Mouse (Mus musculus): ENCODE measurements around the gene Patj. TPM values are rescaled to one million over a fixed set of nuclear protein-coding genes. Genes with fewer than 3 reads are reported as not detected.
"Not testable (repeated sequence)": the region's sequence is repeated elsewhere in the genome, so short reads cannot be mapped to it uniquely, and the experiment has no call there.

Patj gene
- total and polyA plus RNA-seq, 2 experiments from 2014 or later, result 11.6 to 24.6 TPM

- no peak for ATAC-seq
- TF ChIP-seq CTCF (IDR thresholded peaks at IDR 0.05; ENCODE audit: low read depth), result no peak
- no peaks in the 10 kb centered on the region for H3K27me3 ChIP-seq (ENCODE audit: insufficient read depth, low read length)
- H3K27ac ChIP-seq, result no peak overlapping the region
- no peak overlapping the region for H3K4me3 ChIP-seq (ENCODE audit: low read length)
- H3K9me3 ChIP-seq (ENCODE audit: low read length), result no peaks in the 10 kb centered on the region
- H3K9ac ChIP-seq (replicated peaks; ENCODE audit: low read length), result no peak overlapping the region
- 73% methylated on average over 5 of the region's 5 CpGs for WGBS
- H3K4me1 ChIP-seq (ENCODE audit: insufficient read depth, low read length), result peaks cover 9% of the 10 kb centered on the region; the same call in 1 of the 2 replicates
- no peaks in the 10 kb centered on the region for H3K36me3 ChIP-seq (ENCODE audit: insufficient read depth, low read length)
- no peak overlapping the region for H3K4me2 ChIP-seq (ENCODE audit: low read depth, low read length)
- no peak for DNase-seq (ENCODE audit: low spot score)
These were observed 10.5 kb upstream of the Patj start for GRCm38 (mm10) chr4:98385036-98385435.

GRCm38 (mm10) chr4:98395346-98395689 is 267 bp upstream of the Patj start:
- peak overlapping the region; percentile 99 for H3K9ac ChIP-seq (replicated peaks; ENCODE audit: low read length)
- peak overlapping the region; percentile 92 for H3K4me2 ChIP-seq (ENCODE audit: low read depth, low read length)
- H3K36me3 ChIP-seq (ENCODE audit: insufficient read depth, low read length), result no peaks in the 10 kb centered on the region
- no peak for TF ChIP-seq CTCF (IDR thresholded peaks at IDR 0.05; ENCODE audit: low read depth)
- DNase-seq (ENCODE audit: low spot score) (no peak), ATAC-seq (no peak)
- H3K9me3 ChIP-seq (ENCODE audit: low read length), result no peaks in the 10 kb centered on the region
- no peaks in the 10 kb centered on the region for H3K4me1 ChIP-seq (ENCODE audit: insufficient read depth, low read length)
- H3K4me3 ChIP-seq (ENCODE audit: low read length), result peak overlapping the region; percentile 85
- no peaks in the 10 kb centered on the region for H3K27me3 ChIP-seq (ENCODE audit: insufficient read depth, low read length)
- H3K27ac ChIP-seq, result peak overlapping the region; percentile 84
- WGBS, result 2% methylated on average over 7 of the region's 7 CpGs

DNA sequence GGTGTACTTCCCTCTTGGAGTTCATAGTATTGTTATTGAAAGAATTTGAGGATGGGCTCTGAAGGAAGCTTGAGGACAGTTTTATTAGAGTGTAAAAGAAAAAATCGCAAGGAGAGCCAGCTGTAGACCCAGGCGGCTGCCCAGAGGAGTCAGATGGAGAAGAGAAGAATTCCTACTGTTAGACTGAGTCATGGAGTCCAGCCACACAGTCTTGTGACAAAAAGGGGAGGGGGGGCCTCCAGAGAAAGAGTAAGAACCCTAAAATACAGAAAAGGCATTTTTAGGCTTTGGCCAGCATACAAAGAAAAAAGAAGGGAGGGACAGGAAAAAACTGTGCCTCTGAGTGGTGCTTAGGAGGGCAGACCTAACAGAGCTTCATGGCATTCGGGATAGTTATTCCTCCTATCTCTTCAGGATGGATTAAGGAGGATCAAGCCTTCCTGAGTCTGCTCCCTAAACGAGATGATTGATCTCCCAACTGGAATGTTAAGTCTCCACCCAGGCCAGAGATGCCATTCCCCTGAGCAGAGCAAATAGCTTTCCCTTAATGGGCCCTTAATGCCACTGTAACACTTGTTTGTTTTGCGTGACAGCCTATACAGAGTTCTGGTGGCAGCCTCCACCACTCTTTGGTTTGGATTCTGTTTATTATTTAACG is 5.5 kb downstream of the Patj start:
- 54% methylated on average over 6 of the region's 6 CpGs for WGBS
- no peak overlapping the region for H3K9ac ChIP-seq (replicated peaks; ENCODE audit: low read length)
- no peaks in the 10 kb centered on the region for H3K9me3 ChIP-seq (ENCODE audit: low read length)
- ATAC-seq (no peak), DNase-seq (ENCODE audit: low spot score) (no peak)
- no peak overlapping the region for H3K4me2 ChIP-seq (ENCODE audit: low read depth, low read length)
- no peak overlapping the region for H3K27ac ChIP-seq
- H3K27me3 ChIP-seq (ENCODE audit: insufficient read depth, low read length), result no peaks in the 10 kb centered on the region
- H3K36me3 ChIP-seq (ENCODE audit: insufficient read depth, low read length), result no peaks in the 10 kb centered on the region
- no peak overlapping the region for H3K4me3 ChIP-seq (ENCODE audit: low read length)
- no peak for TF ChIP-seq CTCF (IDR thresholded peaks at IDR 0.05; ENCODE audit: low read depth)
- H3K4me1 ChIP-seq (ENCODE audit: insufficient read depth, low read length), result no peaks in the 10 kb centered on the region

DNA sequence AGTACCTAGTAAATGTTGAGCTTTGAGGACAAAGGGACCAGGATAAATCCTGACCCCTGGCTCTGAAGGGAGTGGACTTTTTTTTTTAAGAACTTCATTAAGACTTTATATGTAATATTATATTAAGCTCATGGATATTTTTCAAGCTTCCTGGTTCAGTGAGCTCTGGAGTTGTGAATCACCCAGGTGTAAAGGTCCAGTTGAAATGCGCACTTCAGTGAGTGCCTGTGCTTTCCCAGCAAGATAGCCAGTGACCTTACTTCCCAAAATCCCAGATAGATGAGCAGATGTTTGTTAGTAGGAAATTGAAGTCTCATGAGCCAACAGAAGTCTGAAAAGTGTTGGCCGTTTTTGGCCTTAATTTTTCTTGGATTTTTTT is 6.0 kb downstream of the Patj start:
- Histone ChIP-seq H3K9ac (replicated peaks; ENCODE audit: low read length) (no peak overlapping the region), H3K27me3 (ENCODE audit: insufficient read depth, low read length) (no peaks in the 10 kb centered on the region), H3K4me2 (ENCODE audit: low read depth, low read length) (no peak overlapping the region), H3K4me1 (ENCODE audit: insufficient read depth, low read length) (no peaks in the 10 kb centered on the region), H3K4me3 (ENCODE audit: low read length) (no peak overlapping the region), H3K36me3 (ENCODE audit: insufficient read depth, low read length) (no peaks in the 10 kb centered on the region), H3K27ac (no peak overlapping the region), H3K9me3 (ENCODE audit: low read length) (no peaks in the 10 kb centered on the region)
- ATAC-seq, result no peak
- no peak for TF ChIP-seq CTCF (IDR thresholded peaks at IDR 0.05; ENCODE audit: low read depth)
- WGBS, result 79% methylated on average over 2 of the region's 2 CpGs
- DNase-seq (ENCODE audit: low spot score), result no peak

DNA sequence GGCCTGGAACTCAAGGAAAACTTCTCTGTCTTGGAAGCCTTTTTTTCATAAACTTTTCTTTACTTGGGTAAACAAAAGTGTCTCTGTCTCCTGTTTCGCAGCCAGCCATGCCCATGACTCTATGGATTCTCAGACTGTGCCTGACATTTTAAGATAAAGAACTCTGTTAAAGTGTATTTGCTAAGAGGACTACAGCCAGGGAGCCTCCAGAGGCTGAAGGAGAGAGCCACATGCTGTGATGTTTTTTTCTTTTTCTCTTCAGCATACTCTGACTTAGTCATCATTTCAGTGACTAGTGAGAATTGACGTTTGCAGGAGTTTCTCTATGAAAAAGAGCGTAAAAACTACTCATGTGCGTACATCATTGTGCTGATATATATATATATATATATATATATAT is 7.9 kb downstream of the Patj start:
- TF ChIP-seq CTCF (IDR thresholded peaks at IDR 0.05; ENCODE audit: low read depth), result no peak
- Histone ChIP-seq H3K4me3 (ENCODE audit: low read length) (no peak overlapping the region), H3K4me1 (ENCODE audit: insufficient read depth, low read length) (no peaks in the 10 kb centered on the region), H3K36me3 (ENCODE audit: insufficient read depth, low read length) (no peaks in the 10 kb centered on the region), H3K9me3 (ENCODE audit: low read length) (no peaks in the 10 kb centered on the region), H3K27me3 (ENCODE audit: insufficient read depth, low read length) (no peaks in the 10 kb centered on the region), H3K27ac (no peak overlapping the region), H3K4me2 (ENCODE audit: low read depth, low read length) (no peak overlapping the region), H3K9ac (replicated peaks; ENCODE audit: low read length) (no peak overlapping the region)
- no peak for DNase-seq (ENCODE audit: low spot score)
- 74% methylated on average over 4 of the region's 4 CpGs for WGBS
- no peak for ATAC-seq

DNA sequence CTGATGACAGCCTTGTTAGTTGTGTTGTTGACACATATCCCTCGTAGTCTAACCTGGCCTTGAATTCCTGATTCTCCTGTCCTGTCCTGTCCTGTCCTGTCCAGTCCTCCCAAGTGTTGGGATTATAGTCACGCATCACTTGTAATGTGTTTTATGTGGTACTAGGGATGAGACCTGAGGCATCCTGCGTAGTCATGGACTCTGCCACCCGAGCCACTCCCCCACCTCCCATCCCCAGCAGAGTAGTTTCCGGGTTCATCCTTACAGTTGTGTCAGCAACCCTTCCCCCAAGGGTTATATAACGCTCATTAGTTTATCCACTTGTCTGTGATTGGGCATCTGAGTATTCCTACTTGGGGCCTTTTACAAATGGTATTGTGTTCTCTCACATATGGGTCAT is 8.8 kb downstream of the Patj start:
- TF ChIP-seq CTCF (IDR thresholded peaks at IDR 0.05; ENCODE audit: low read depth), result no peak
- Histone ChIP-seq H3K36me3 (ENCODE audit: insufficient read depth, low read length) (no peaks in the 10 kb centered on the region), H3K4me2 (ENCODE audit: low read depth, low read length) (no peak overlapping the region), H3K4me3 (ENCODE audit: low read length) (no peak overlapping the region), H3K27ac (no peak overlapping the region), H3K9ac (replicated peaks; ENCODE audit: low read length) (no peak overlapping the region), H3K9me3 (ENCODE audit: low read length) (no peaks in the 10 kb centered on the region), H3K27me3 (ENCODE audit: insufficient read depth, low read length) (no peaks in the 10 kb centered on the region), H3K4me1 (ENCODE audit: insufficient read depth, low read length) (no peaks in the 10 kb centered on the region)
- ATAC-seq (no peak), DNase-seq (ENCODE audit: low spot score) (no peak)
- WGBS, result 92% methylated on average over 6 of the region's 6 CpGs

GRCm38 (mm10) chr4:98408455-98408854 is 12.9 kb downstream of the Patj start:
- DNase-seq (ENCODE audit: low spot score) (no peak), ATAC-seq (no peak)
- Histone ChIP-seq H3K4me2 (ENCODE audit: low read depth, low read length) (no peak overlapping the region), H3K27ac (no peak overlapping the region), H3K27me3 (ENCODE audit: insufficient read depth, low read length) (no peaks in the 10 kb centered on the region), H3K4me3 (ENCODE audit: low read length) (no peak overlapping the region), H3K9me3 (ENCODE audit: low read length) (no peaks in the 10 kb centered on the region), H3K4me1 (ENCODE audit: insufficient read depth, low read length) (no peaks in the 10 kb centered on the region), H3K36me3 (ENCODE audit: insufficient read depth, low read length) (peaks cover 9% of the 10 kb centered on the region), H3K9ac (replicated peaks; ENCODE audit: low read length) (no peak overlapping the region)
- 87% methylated on average over 4 of the region's 4 CpGs for WGBS
- no peak for TF ChIP-seq CTCF (IDR thresholded peaks at IDR 0.05; ENCODE audit: low read depth)

GRCm38 (mm10) chr4:98415150-98415549 is 19.6 kb downstream of the Patj start:
- WGBS, result 94% methylated on average over 8 of the region's 8 CpGs
- H3K27me3 ChIP-seq (ENCODE audit: insufficient read depth, low read length); H3K27ac ChIP-seq; H3K9ac ChIP-seq (replicated peaks; ENCODE audit: low read length); DNase-seq (ENCODE audit: low spot score); H3K4me2 ChIP-seq (ENCODE audit: low read depth, low read length); H3K4me3 ChIP-seq (ENCODE audit: low read length); ATAC-seq; H3K36me3 ChIP-seq (ENCODE audit: insufficient read depth, low read length); H3K4me1 ChIP-seq (ENCODE audit: insufficient read depth, low read length); H3K9me3 ChIP-seq (ENCODE audit: low read length): not testable (repeated sequence)

Measured in hindbrain, postnatal 0 days (tissue).